Mouse (Mus musculus): ENCODE measurements at regions not wholly inside any gene's neighbourhood (a gene's known extent, or its start where the extent isn't known, plus 50 kb on each side); places are given as distances from the start of the nearest gene placed in this dataset.
"Not testable (repeated sequence)": the region's sequence is repeated elsewhere in the genome, so short reads cannot be mapped to it uniquely, and the experiment has no call there.

DNA sequence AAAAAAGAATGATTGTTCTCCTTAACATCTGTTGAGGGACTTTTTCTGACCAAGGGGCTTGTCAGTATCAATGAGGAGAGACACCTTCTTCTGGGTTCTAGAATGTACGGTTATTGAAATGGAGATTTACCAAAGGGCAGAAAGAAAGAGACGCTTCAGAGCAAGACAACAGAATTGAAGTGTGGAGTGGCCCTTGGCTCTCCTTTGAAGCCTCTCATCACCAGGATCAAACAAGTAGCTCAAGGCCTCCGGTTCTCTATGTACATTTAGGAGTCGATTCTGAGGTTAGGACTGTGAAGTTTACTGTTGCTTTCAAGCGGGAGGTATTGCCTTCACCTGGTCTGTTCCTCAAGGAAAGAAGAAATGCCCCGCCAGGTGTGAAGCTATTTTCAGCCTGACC is 53.2 kb upstream of the Jarid2 start:
- DNase-seq, result no peak

- no peak for DNase-seq
Observed at GRCm38 (mm10) chr13:44678121-44678520, 51.2 kb upstream of the Jarid2 start.

DNA sequence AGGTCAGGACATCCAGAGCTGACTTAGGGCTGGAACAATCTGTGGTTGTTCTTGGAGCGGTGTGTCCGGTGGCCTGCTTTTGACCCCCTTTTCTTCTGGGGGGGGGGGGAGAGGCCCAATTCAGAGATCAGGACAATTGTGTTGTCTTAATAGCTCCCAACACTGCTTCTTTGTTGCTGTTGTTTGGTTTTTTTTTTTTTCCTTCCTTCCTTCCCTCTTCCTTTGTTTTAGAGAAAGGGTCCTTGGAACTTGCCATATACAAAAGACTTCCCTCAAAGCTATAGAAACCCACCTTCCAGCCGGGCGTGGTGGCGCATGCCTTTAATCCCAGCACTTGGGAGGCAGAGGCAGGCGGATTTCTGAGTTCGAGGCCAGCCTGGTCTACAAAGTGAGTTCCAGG is 49.8 kb upstream of the Jarid2 start:
- DNase-seq, result not testable (repeated sequence)

Measured in adrenal gland, postnatal 10 days (tissue).